Mouse (Mus musculus) testis, adult 2 months (tissue): Measurements from ENCODE around the gene Gm7534. TPM values are rescaled to one million over a fixed set of nuclear protein-coding genes. Genes with fewer than 3 reads are reported as not detected.

Experiments
- H3K27ac ChIP-seq: fragments of 200-500 bp; 2 replicates; pipeline ENCODE4 v1.5.1; 2012; ENCODE audit warnings: low read depth, low read length; ENCODE audit not compliant: control insufficient read depth, insufficient read depth
- H3K27me3 ChIP-seq: fragments of 200-500 bp; 2 replicates; pipeline ENCODE4 v1.6.1; 2012; ENCODE audit warnings: mild to moderate bottlenecking, low read length, moderate library complexity; ENCODE audit not compliant: control insufficient read depth, insufficient read depth
- H3K36me3 ChIP-seq: fragments of 200-500 bp; 2 replicates; pipeline ENCODE4 v1.6.1; 2012; ENCODE audit warnings: mild to moderate bottlenecking, low read length; ENCODE audit not compliant: control insufficient read depth, insufficient read depth
- H3K4me1 ChIP-seq: fragments of 200-500 bp; 2 replicates; pipeline ENCODE4 v1.6.1; 2012; ENCODE audit warnings: low read length; ENCODE audit not compliant: control insufficient read depth, insufficient read depth
- H3K4me3 ChIP-seq: fragments of 200-500 bp; 2 replicates; pipeline ENCODE4 v1.5.1; 2012; ENCODE audit warnings: low read depth, mild to moderate bottlenecking, low read length, moderate library complexity, mixed read lengths; ENCODE audit not compliant: control insufficient read depth
- CTCF ChIP-seq: fragments of 200-500 bp; IDR thresholded peaks from 2 replicates; pipeline ENCODE4 v1.5.1; 2012; ENCODE audit warnings: low read depth, mild to moderate bottlenecking, inconsistent platforms, low read length, moderate library complexity; ENCODE audit not compliant: control insufficient read depth, insufficient read depth, insufficient replicate concordance
- POLR2A ChIP-seq: fragments of 200-500 bp; IDR thresholded peaks from 2 replicates; pipeline ENCODE4 v1.6.1; 2012; ENCODE audit warnings: low read depth, mild to moderate bottlenecking, inconsistent platforms, low read length, moderate library complexity; ENCODE audit not compliant: control insufficient read depth
- polyA plus RNA-seq: library from polyadenylated mRNA; depleted of rRNA; stranded (reverse); fragments of >200 nt; gene quantifications from 2 replicates; pipeline ENCODE4 v1.2.3, GENCODE M21; 2012

Gm7534 gene
- polyA plus RNA-seq, 1 experiment, result not detected

DNA sequence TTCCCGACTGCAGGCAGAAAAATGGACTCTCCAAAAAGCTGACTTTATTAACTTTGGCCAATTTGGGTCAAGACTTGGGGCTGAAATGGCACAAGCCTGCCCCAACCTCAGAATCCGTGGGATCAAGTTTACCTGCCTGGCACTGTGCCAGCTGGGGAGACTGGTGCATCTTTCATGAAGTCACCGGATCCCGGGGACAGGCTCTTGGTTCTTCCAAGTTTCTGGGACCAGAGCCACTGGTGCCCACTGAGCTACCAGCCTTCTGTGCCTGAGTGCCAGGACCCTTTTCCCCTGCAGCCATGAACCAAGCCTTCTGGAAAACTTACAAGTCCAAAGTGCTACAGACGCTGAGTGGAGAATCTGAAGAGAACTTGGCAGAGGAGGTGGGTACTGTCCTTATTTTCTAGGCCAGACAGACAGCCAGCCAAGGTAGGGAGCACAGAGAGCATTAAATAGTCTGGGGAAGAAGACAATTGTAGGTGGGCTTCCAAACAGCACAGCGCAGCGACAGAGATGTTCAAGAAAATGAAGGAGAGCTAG is 44.0 kb upstream of the Gm7534 start, which contains the start of gene Gm30191:
TSS of gene Gm30191 (plus strand) at position 217 of the 540 bp plus-strand sequence.
- H3K4me3 ChIP-seq, result peak within 1 kb of the TSS; percentile 99
- peaks cover 42% of the 10 kb centered on the region for H3K4me1 ChIP-seq
- TF ChIP-seq CTCF (no peak), POLR2A (no peak)
- H3K27me3 ChIP-seq, result no peaks in the 10 kb centered on the region
- peak within 1 kb of the TSS; percentile 76 for H3K27ac ChIP-seq
- no peaks in the 10 kb centered on the region for H3K36me3 ChIP-seq

DNA sequence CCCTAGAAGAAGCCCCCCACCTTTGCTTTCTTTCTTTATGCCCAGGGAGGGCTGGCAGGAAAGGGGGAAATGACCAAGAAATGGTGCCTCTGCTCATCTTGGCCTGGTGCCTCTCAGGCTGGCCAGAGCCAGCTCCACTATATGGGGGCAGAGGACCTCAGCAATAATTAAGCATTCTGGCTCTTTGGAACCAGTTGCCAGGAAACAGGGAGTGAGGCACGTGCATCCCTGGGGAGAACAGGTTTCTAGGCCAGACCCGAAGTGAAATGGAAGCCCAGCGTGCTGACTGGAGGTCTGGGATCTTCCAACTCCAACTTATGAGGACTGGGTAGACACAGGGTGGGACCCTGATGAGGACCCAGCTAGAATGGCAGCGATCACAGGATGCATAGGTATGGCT is 43.5 kb upstream of the Gm7534 start:
- Histone ChIP-seq H3K36me3 (no peaks in the 10 kb centered on the region), H3K4me1 (peaks cover 37% of the 10 kb centered on the region), H3K27ac (no peak overlapping the region), H3K27me3 (no peaks in the 10 kb centered on the region), H3K4me3 (no peak overlapping the region)
- TF ChIP-seq CTCF (no peak), POLR2A (no peak)

DNA sequence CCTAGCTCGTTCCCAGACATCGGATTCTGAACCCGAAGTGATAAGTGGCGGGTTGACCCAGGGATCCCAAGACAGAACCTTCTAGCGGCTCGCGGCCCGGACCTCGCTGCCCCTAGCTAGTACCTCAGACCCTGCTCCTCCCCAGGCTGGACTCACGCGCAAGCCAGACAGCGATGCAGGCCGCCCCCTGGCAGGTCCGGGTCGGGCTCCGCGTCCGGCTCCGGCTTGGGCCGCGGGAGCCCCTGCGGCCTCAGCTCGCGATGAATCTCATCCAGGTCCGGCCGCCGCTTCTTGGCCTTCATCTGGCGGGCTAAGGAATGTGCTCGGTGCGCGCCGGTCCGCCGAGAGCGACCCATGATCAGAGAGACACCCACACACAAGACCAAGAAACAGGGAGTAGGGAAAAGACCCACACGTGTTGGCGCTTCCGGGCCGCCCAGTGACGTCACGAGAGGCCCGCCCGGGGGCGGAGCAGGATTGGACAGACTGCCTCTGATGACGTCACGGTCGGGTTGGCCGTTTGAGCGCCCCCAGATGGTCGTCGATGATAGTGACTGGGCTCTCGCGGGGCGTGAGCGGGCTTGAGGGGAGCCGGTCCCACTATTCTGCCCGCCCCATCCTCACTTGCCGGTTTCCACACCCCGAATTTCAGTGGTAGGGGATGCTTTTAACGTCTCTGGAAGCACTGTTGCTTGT is 42.5 kb upstream of the Gm7534 start, which contains the start of gene Zfp593:
TSS of gene Zfp593 (minus strand) at position 445 of the 696 bp plus-strand sequence.
- TF ChIP-seq CTCF (peak; percentile 82; the same call in 1 of the 2 replicates), POLR2A (peak; percentile 70)
- no peaks in the 10 kb centered on the region for H3K27me3 ChIP-seq
- peaks cover 28% of the 10 kb centered on the region for H3K4me1 ChIP-seq
- peak within 1 kb of the TSS; percentile 99 for H3K4me3 ChIP-seq
- H3K27ac ChIP-seq, result peak within 1 kb of the TSS; percentile 76
- H3K36me3 ChIP-seq, result no peaks in the 10 kb centered on the region

DNA sequence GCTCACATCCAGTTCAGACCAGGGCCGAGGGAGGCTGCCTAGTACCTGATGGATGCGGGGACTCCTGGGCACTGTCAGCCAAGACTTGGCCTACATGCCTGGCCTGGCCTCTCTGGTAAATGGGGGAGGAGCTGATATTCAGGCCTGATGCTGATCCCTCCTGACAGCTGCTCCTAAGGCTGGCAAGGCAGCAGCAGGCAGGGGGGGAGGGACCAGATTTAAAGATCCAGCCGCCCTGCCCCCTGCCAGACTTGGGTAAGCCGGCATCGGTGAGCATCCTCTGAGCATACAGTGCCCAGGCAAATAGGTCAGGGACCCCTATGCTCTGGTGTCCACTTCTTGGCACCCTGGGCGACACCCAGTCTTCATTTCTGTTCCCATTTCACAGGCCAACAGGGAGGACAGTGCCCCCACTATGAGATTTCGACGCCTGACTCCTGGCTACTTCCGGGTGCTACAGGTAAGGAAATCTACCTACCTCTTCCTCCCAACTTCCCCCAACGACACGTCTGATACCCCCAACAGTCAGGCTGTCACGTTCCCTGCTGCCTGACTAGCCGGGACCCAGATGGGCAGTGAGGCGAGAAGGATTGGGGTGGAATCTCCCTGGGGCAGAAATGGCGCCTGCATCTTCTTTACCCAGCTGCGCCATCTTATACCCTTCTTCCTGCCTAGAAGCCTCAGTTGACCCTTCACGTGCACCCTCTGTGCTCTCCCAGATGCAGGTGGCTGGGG is 40.9 kb upstream of the Gm7534 start, which contains the start of gene E130218I03Rik:
TSS of gene E130218I03Rik (plus strand) at position 147 of the 735 bp plus-strand sequence.
- H3K4me1 ChIP-seq, result peaks cover 19% of the 10 kb centered on the region
- TF ChIP-seq POLR2A, result no peak
- no peak for TF ChIP-seq CTCF
- H3K27ac ChIP-seq, result no peak within 1 kb of the TSS
- H3K36me3 ChIP-seq, result no peaks in the 10 kb centered on the region
- H3K27me3 ChIP-seq, result no peaks in the 10 kb centered on the region
- H3K4me3 ChIP-seq, result no peak within 1 kb of the TSS

DNA sequence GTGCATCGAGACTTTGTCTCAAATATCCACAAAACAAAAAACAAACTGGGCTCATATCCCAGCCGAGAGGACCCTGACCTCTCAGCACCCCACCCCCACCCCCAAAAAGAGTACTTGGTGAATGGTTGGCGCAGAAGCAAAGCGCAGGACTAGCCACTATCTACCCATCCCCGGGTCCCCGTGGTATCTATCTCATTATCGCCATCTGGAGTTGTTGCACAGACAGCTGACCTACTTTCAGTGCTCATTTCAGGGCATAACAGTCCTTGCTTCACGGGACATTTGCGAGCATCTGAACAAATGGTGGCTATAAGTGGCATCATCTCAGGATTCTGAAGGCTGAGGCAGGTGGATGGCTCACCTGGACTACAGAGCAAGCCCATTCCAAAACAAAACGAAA is 35.9 kb upstream of the Gm7534 start:
- peaks cover 11% of the 10 kb centered on the region for H3K4me1 ChIP-seq
- TF ChIP-seq CTCF (no peak), POLR2A (no peak)
- H3K4me3 ChIP-seq, result no peak overlapping the region
- no peaks in the 10 kb centered on the region for H3K36me3 ChIP-seq
- no peak overlapping the region for H3K27ac ChIP-seq
- no peaks in the 10 kb centered on the region for H3K27me3 ChIP-seq

DNA sequence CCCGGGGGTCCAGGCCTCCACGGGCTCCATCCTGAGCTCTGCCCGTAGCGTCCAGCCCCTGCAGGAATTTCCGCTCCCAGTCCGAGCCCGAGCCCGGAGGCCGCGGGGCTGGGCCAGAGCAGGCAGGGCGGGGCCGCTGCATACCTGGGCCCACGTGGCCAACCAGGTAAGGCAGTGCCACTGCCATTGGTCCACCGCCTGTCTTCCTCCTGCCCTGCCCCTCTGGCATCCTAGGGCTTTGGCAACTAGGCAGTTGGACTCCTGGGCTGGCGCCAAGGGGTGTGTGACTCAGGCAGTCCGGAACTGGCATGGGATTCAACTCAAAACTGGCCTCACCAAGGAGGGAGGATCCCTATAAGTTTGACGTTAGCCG is 35.5 kb upstream of the Gm7534 start, which contains the start of gene Cnksr1:
TSS of gene Cnksr1 (minus strand) at position 121 of the 373 bp plus-strand sequence.
- H3K27ac ChIP-seq, result no peak within 1 kb of the TSS
- no peaks in the 10 kb centered on the region for H3K27me3 ChIP-seq
- peak within 1 kb of the TSS; percentile 4 for H3K4me3 ChIP-seq
- peaks cover 11% of the 10 kb centered on the region for H3K4me1 ChIP-seq
- TF ChIP-seq POLR2A (no peak), CTCF (no peak)
- no peaks in the 10 kb centered on the region for H3K36me3 ChIP-seq
